Mouse (Mus musculus): ENCODE data around the gene Sephs1. TPM values are rescaled to one million over a fixed set of nuclear protein-coding genes. Genes with fewer than 3 reads are reported as not detected.
A peak's percentile ranks its signal among the peaks of the same experiment; 100 is the strongest.

Gene Sephs1
- 10 to 100 TPM; 21.8 to 21.9 TPM for total RNA-seq (2021)

- DNase-seq: peak; percentile 81 to 83
Observed at GRCm38 (mm10) chr2:4881350-4882248, at the start of gene Sephs1. Gene Sephs1, plus strand, starts transcription at chr2:4881564.

GRCm38 (mm10) chr2:4832166-4832565 is 49.2 kb upstream of the Sephs1 start:
- no peak for DNase-seq

GRCm38 (mm10) chr2:4849449-4849848 is 31.9 kb upstream of the Sephs1 start:
- no peak for DNase-seq

GRCm38 (mm10) chr2:4857186-4857585 is 24.2 kb upstream of the Sephs1 start:
- no peak for DNase-seq

GRCm38 (mm10) chr2:4858161-4858560 is 23.2 kb upstream of the Sephs1 start:
- DNase-seq: no peak

- DNase-seq: peak; percentile 50 to 81
Observed at GRCm38 (mm10) chr2:4864008-4864816, 17.2 kb upstream of the Sephs1 start.

GRCm38 (mm10) chr2:4864817-4865296 is 16.5 kb upstream of the Sephs1 start:
- no peak for DNase-seq

- no peak for DNase-seq
Observed at GRCm38 (mm10) chr2:4868028-4868725, 13.2 kb upstream of the Sephs1 start.

GRCm38 (mm10) chr2:4872740-4873139 is 8.6 kb upstream of the Sephs1 start:
- DNase-seq: no peak

GRCm38 (mm10) chr2:4873331-4873730 is 8.0 kb upstream of the Sephs1 start:
- no peak for DNase-seq

GRCm38 (mm10) chr2:4875090-4875489 is 6.3 kb upstream of the Sephs1 start:
- DNase-seq: no peak

- no peak for DNase-seq
Observed at GRCm38 (mm10) chr2:4876131-4876530, 5.2 kb upstream of the Sephs1 start.

GRCm38 (mm10) chr2:4880737-4881349 is 521 bp upstream of the Sephs1 start:
- DNase-seq: peak; percentile 21

GRCm38 (mm10) chr2:4882249-4882791 is 956 bp downstream of the Sephs1 start:
- peak in 1 of 2 experiments; percentile 80 for DNase-seq

- no peak for DNase-seq
Observed at GRCm38 (mm10) chr2:4883009-4883704, 1.8 kb downstream of the Sephs1 start.

GRCm38 (mm10) chr2:4886896-4887295 is 5.5 kb downstream of the Sephs1 start:
- DNase-seq: no peak

- DNase-seq: no peak
Observed at GRCm38 (mm10) chr2:4895598-4895997, 14.2 kb downstream of the Sephs1 start.

GRCm38 (mm10) chr2:4896970-4897369 is 15.6 kb downstream of the Sephs1 start:
- no peak for DNase-seq

GRCm38 (mm10) chr2:4900624-4901023 is 19.3 kb downstream of the Sephs1 start:
- no peak for DNase-seq

GRCm38 (mm10) chr2:4902346-4902745 is 21.0 kb downstream of the Sephs1 start:
- no peak for DNase-seq

- no peak for DNase-seq
Observed at GRCm38 (mm10) chr2:4907120-4907519, 25.8 kb downstream of the Sephs1 start.
